Mouse (Mus musculus): Measurements from ENCODE around the gene Hectd4. TPM values are rescaled to one million over a fixed set of nuclear protein-coding genes. Genes with fewer than 3 reads are reported as not detected.
"Not testable (repeated sequence)": the region's sequence is repeated elsewhere in the genome, so short reads cannot be mapped to it uniquely, and the experiment has no call there.

Gene Hectd4
- polyA plus RNA-seq, 1 experiment: 100 TPM

DNA sequence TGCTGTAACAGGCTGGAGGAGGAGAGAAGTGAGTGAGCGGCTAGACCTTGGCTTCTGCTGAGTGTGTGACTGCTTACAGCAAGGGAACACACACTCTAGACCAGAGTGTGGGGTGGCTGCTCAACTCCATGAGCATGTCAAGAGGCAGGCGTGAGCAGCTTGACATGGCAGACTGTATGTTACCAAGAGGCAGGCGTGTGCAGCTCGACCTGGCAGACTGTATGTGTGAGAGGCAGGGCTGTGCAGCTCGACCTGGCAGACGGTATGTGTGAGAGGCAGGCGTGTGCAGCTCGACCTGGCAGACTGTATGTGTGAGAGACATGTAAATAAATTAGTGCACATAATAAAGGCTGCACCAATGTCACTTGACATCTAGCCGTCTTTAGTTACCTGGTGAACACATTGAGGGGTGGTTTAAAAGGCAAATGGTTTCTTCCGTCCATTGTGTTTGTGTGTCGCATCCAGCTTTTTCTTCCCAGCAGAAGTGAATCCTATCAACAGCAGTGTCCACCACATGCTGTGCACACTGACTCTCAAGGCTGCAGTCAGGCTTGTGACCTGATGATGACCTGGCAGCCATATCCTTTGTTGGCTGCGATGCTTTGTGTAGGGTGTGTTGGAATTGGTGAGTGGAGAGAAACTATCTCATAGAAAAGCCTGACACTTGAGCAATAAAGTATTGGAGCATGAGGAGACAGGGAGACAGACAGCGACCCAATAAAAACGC lies 106.2 kb downstream of the Hectd4 start:
- H3K4me3 ChIP-seq (replicated peaks; ENCODE audit: control insufficient read depth, low read depth, low read length): no peak overlapping the region
- WGBS: 96% methylated on average over 14 of the region's 14 CpGs
- TF ChIP-seq CTCF (IDR thresholded peaks at IDR 0.05; ENCODE audit: control insufficient read depth, insufficient read depth, low read length) (no peak), POLR2A (IDR thresholded peaks at IDR 0.05; ENCODE audit: borderline replicate concordance, control insufficient read depth, low read depth, low read length) (no peak)
- no peak overlapping the region for H3K27ac ChIP-seq (ENCODE audit: control insufficient read depth, insufficient read depth, low read depth, low read length, poor library complexity)
- H3K4me1 ChIP-seq (ENCODE audit: control insufficient read depth, insufficient read depth, low read length): no peaks in the 10 kb centered on the region

DNA sequence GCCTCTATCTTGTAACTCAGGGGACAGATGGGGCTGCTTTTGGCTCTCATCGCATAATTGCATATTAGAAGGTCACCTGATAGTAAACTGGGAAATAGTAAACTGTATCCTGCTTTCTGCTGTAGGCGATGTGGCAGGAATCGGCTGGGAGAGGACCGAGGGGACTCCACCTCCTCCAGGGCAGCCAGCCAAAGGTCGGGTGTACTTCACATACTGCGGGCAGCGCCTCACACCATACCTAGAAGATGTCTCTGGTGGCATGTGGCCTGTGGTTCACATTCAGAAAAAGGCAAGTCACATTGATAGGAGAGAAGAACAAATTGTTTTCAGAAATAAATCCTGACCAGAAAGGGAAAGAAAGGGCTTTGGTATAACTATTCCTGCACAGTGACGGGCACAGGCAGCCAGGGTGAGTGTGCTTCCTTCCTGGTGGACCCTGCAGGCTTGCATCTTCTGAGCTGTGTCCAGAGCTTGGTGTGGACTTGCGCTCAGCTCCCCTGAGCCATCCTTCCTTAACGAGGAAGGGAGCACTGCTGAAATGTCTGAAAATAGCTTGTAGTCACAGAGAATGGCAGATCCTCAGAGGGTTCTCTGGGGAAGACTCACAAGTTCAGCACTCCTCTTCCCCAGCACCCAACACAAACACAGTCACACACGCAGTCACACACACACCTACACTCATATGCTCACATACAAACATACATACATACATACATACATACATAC lies 109.5 kb downstream of the Hectd4 start:
- Histone ChIP-seq H3K4me1 (ENCODE audit: control insufficient read depth, insufficient read depth, low read length) (no peaks in the 10 kb centered on the region; the same call in 1 of the 2 replicates), H3K4me3 (replicated peaks; ENCODE audit: control insufficient read depth, low read depth, low read length) (peak overlapping the region; percentile 75), H3K27ac (ENCODE audit: control insufficient read depth, insufficient read depth, low read depth, low read length, poor library complexity) (peak overlapping the region; percentile 56)
- 71% methylated on average over 11 of the region's 11 CpGs for WGBS
- TF ChIP-seq CTCF (IDR thresholded peaks at IDR 0.05; ENCODE audit: control insufficient read depth, insufficient read depth, low read length) (no peak), POLR2A (IDR thresholded peaks at IDR 0.05; ENCODE audit: borderline replicate concordance, control insufficient read depth, low read depth, low read length) (no peak)

DNA sequence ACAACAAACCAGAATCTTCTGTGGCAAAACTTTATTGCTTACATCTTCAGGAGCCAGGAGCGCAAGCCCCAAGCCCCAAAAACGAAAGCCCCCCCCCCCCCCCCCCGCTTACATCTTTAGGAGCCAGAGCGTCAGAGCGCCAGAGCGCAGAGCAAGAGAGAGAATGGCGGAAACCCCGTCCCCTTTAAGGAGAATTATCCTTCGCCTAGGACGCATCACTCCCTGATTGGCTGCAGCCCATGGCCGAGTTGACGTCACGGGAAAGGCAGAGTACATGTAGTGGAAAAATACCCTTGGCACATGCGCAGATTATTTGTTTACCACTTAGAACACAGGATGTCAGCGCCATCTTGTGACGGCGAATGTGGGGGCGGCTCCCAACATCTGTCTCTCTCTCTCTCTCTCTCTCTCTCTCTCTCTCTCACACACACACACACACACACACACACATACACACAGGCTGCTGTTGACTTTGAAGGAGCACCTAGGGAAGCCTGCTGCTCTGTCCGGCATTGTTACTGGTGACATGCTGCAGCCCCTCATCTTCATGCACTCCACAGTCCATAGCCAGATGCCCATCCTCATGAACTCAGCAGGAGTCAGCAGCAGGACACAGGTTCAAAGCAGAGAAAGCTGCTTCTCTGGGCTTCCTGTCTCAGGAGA lies 110.3 kb downstream of the Hectd4 start:
- Histone ChIP-seq H3K4me3 (replicated peaks; ENCODE audit: control insufficient read depth, low read depth, low read length) (peak overlapping the region; percentile 39), H3K27ac (ENCODE audit: control insufficient read depth, insufficient read depth, low read depth, low read length, poor library complexity) (peak overlapping the region; percentile 43; the same call in 1 of the 2 replicates)
- not testable (repeated sequence) for H3K4me1 ChIP-seq (ENCODE audit: control insufficient read depth, insufficient read depth, low read length)
- 85% methylated on average over 11 of the region's 19 CpGs for WGBS

DNA sequence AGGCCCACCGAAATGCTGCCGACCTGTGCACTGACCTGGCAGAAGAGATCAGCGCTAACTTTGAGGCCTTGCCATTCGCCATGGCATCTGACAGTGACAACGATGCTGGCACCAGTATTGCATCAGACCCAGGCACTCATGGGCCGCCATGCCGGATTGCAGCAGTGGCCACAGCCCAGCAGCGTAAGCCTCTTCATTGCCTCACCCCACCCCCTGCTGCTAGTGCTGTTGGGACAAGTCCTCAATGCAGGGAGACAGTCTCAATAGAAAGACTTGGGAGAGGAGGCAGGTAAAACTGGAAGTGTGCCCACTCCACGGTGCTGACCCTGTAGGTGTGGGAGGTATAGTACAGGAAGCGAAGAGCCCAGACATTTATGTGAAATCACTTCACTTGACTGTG lies 111.7 kb downstream of the Hectd4 start:
- TF ChIP-seq POLR2A (IDR thresholded peaks at IDR 0.05; ENCODE audit: borderline replicate concordance, control insufficient read depth, low read depth, low read length): no peak
- no peak for TF ChIP-seq CTCF (IDR thresholded peaks at IDR 0.05; ENCODE audit: control insufficient read depth, insufficient read depth, low read length)
- no peak overlapping the region for H3K4me3 ChIP-seq (replicated peaks; ENCODE audit: control insufficient read depth, low read depth, low read length)
- H3K27ac ChIP-seq (ENCODE audit: control insufficient read depth, insufficient read depth, low read depth, low read length, poor library complexity): no peak overlapping the region
- 80% methylated on average over 10 of the region's 10 CpGs for WGBS
- H3K4me1 ChIP-seq (ENCODE audit: control insufficient read depth, insufficient read depth, low read length): no peaks in the 10 kb centered on the region; the same call in 1 of the 2 replicates

DNA sequence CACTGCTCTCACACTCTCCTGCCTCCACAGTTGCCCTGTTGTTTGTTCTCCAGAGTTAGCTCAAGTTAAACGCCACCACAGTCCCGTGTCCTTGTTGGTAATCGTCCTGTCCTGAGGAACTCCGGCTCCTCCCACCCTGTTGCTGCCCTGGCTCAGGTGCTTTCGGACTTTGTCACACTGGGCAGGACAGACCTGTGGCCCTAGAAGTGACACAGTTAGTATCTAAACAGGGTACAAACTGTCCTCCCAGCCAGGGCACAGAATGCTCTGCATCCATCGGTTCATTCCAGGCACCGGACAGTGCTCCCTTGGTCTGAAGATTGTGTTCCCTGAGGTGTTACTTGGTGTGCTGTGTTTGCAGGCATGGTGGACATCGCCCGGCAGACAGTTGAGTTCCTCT lies 114.0 kb downstream of the Hectd4 start:
- 95% methylated on average over 9 of the region's 9 CpGs for WGBS
- TF ChIP-seq CTCF (IDR thresholded peaks at IDR 0.05; ENCODE audit: control insufficient read depth, insufficient read depth, low read length) (no peak), POLR2A (IDR thresholded peaks at IDR 0.05; ENCODE audit: borderline replicate concordance, control insufficient read depth, low read depth, low read length) (no peak)
- H3K4me1 ChIP-seq (ENCODE audit: control insufficient read depth, insufficient read depth, low read length): no peaks in the 10 kb centered on the region; the same call in 1 of the 2 replicates
- H3K27ac ChIP-seq (ENCODE audit: control insufficient read depth, insufficient read depth, low read depth, low read length, poor library complexity): no peak overlapping the region
- H3K4me3 ChIP-seq (replicated peaks; ENCODE audit: control insufficient read depth, low read depth, low read length): no peak overlapping the region

DNA sequence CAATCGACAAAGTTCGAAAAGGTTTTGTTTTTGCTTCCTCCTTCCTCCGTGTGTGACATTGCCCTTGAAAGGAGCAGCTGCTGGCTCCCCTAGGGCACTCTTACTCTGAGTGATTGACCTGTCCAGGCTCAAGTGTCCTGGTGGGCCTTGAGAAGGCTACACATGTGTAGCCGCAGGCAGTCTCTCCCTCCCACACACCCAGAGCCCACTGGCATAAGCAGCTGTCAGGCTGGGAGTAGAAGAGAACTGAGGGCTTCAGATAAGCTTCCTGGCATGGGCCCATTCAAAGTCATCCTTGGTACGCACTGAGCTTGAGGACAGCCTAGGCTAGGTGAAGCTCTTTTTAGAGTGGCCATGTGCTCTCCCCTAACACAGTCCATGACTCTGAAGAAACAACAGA lies 114.4 kb downstream of the Hectd4 start:
- H3K4me3 ChIP-seq (replicated peaks; ENCODE audit: control insufficient read depth, low read depth, low read length): no peak overlapping the region
- H3K4me1 ChIP-seq (ENCODE audit: control insufficient read depth, insufficient read depth, low read length): no peaks in the 10 kb centered on the region; the same call in 1 of the 2 replicates
- no peak overlapping the region for H3K27ac ChIP-seq (ENCODE audit: control insufficient read depth, insufficient read depth, low read depth, low read length, poor library complexity)
- TF ChIP-seq POLR2A (IDR thresholded peaks at IDR 0.05; ENCODE audit: borderline replicate concordance, control insufficient read depth, low read depth, low read length) (no peak), CTCF (IDR thresholded peaks at IDR 0.05; ENCODE audit: control insufficient read depth, insufficient read depth, low read length) (no peak)
- 85% methylated on average over 5 of the region's 5 CpGs for WGBS

DNA sequence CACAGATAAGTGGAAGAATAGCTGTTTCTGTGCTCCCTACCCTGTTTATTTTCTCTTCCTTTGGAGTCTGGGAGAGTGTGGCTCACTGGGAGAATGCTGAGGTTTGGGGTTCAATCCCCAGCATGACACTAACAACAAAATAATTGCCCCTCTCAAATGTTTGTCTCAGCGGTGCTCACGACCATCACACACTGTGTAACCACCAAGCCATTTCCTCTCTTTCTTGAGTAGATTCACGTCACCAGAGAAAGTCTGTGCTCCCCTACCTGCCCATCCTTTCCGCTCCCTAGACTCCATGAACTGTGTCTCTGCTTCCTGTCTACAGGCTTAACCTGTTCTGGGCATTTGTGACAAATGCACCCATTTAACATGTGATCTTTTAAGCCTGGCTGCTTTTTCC lies 115.4 kb downstream of the Hectd4 start:
- no peaks in the 10 kb centered on the region; the same call in 1 of the 2 replicates for H3K4me1 ChIP-seq (ENCODE audit: control insufficient read depth, insufficient read depth, low read length)
- H3K27ac ChIP-seq (ENCODE audit: control insufficient read depth, insufficient read depth, low read depth, low read length, poor library complexity): no peak overlapping the region
- TF ChIP-seq POLR2A (IDR thresholded peaks at IDR 0.05; ENCODE audit: borderline replicate concordance, control insufficient read depth, low read depth, low read length) (no peak), CTCF (IDR thresholded peaks at IDR 0.05; ENCODE audit: control insufficient read depth, insufficient read depth, low read length) (no peak)
- 88% methylated on average over 4 of the region's 4 CpGs for WGBS
- H3K4me3 ChIP-seq (replicated peaks; ENCODE audit: control insufficient read depth, low read depth, low read length): no peak overlapping the region

DNA sequence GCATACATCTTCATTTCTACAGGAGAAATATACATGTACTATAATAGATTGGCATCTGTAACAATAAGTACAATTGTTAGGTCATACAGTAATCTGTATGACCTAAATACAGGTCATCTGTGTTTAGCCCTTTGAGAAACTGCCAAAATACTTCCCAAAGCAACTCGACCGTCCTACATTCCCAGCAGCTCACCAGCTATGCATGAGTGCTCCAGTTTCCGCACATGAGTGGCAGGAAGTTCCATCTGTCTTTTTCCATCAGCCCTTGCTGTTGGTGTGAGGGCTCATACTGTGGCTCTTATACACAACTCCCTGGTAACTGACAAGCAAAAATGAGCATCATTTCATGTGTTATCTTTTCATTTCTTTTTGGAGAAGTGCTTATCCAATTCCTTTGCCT lies 116.0 kb downstream of the Hectd4 start:
- Histone ChIP-seq H3K4me1 (ENCODE audit: control insufficient read depth, insufficient read depth, low read length) (no peaks in the 10 kb centered on the region; the same call in 1 of the 2 replicates), H3K4me3 (replicated peaks; ENCODE audit: control insufficient read depth, low read depth, low read length) (no peak overlapping the region), H3K27ac (ENCODE audit: control insufficient read depth, insufficient read depth, low read depth, low read length, poor library complexity) (no peak overlapping the region)
- TF ChIP-seq POLR2A (IDR thresholded peaks at IDR 0.05; ENCODE audit: borderline replicate concordance, control insufficient read depth, low read depth, low read length): no peak
- no peak for TF ChIP-seq CTCF (IDR thresholded peaks at IDR 0.05; ENCODE audit: control insufficient read depth, insufficient read depth, low read length)
- WGBS: 87% methylated on average over 3 of the region's 3 CpGs
